Mouse (Mus musculus) retina, adult 2 months (tissue): ENCODE measurements around the gene Mdm4.

ENCODE experiments used
- DNase-seq: peaks from one replicate; pipeline ENCODE4 v3.0.0-alpha.2; 2012; ENCODE audit warnings: low read depth, low spot score

Gene Mdm4

GRCm38 (mm10) chr1:133030461-133030860, at the start of gene Mdm4:
Gene Mdm4 (minus strand): TSS chr1:133030561.
- DNase-seq, result no peak

- no peak for DNase-seq
Observed at GRCm38 (mm10) chr1:133080079-133080561, 49.8 kb upstream of the Mdm4 start.

DNA sequence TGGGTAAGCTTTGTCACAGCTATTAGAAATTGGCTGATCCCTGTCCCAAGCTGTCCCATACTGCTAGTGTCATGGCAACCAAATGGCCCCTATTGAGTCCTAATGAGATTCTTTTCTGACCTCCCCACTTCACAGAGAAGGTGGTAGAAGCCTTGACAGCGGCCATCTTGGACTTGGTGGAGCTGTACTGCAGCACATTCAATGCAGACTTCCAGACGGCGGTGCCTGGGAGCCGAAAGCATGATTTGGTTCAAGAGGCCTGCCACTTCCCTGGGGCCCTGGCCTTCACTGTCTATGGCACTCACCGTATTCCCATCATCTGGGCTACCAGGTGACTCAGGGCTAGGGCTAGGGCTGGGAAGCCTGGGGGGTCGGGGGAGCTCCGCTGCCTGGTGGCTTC, 49.1 kb upstream of the Mdm4 start:
- no peak for DNase-seq

DNA sequence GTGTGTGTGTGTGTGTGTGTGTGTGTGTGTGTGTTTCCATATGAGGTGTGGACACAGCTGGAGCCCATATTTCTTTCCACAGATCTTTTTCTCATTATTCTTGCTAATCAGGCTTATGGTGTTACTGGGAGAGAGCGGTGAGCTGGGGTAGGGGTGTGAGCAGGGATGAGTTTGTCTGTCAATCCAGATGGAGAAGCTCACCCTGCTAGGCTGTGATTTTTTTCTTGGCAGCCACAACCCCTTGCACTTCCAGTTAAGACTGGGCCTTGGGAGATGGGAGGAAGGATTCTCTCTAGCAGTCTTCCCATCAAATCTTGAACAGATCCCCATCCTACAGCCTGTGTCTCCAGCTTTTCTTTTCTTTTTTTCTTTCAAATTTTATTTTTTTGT, 48.0 kb upstream of the Mdm4 start:
- DNase-seq, result no peak

DNA sequence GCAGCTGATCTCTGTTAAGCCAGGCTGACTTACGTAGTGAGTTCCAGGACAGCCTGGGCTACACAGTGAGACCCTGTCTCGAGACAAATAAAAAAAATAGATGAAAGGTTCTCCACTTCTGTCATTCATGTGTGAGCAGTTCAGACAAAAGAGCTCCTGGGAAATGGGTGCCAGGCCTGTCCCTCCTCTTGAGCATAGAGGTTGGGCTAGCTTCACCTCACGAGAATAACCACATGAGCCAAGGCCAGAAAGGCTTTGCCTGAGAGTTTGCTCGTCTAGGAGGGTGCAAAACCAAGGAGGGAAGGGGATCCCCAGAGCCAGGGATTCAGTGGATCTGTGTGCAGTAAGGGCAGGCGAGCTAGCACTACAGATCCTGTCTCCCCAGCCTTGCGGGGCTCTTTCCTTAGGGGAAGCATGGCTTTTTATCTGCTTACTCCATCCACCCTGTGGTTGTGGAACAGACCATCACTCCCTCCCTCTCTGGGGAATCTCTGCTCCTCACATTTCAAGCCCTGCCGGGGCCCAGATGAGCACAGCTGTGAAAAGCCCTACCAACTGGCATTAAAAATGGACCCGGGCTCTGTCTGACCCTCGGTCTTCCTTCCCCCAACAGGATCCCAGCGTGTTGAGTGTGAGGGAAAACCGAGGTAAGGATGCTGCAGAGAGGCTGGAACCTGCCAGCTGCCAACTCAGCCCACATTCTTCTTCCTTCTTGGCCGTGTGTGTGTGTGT, 47.4 kb upstream of the Mdm4 start:
- no peak for DNase-seq

GRCm38 (mm10) chr1:133076681-133077514, 46.5 kb upstream of the Mdm4 start:
- DNase-seq, result no peak

GRCm38 (mm10) chr1:133075651-133076400, 45.5 kb upstream of the Mdm4 start:
- DNase-seq, result no peak

DNA sequence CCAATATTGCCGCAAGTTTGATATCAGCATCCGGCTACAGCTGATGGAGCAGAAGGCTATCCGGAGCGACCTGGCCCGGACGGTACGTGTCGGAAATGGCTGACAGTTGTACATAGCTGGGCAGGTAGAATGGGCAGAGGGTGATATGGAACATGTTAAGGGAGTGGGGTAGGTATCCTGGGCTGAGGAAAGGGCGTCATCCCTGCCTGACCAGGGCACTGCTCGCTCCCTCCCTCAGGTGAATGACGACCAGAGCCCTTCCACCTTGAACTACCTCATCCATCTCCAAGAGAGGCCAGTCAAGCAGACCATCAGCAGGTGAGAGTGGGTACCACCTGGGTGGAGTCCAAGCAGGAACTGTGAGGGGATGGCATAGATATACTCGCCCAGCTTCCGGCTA, 44.2 kb upstream of the Mdm4 start:
- DNase-seq, result no peak

GRCm38 (mm10) chr1:133073327-133073856, 43.0 kb upstream of the Mdm4 start:
- no peak for DNase-seq

GRCm38 (mm10) chr1:133071666-133072381, 41.5 kb upstream of the Mdm4 start:
- no peak for DNase-seq

- no peak for DNase-seq
Observed at GRCm38 (mm10) chr1:133070157-133070556, 39.8 kb upstream of the Mdm4 start.

- DNase-seq, result no peak
Observed at GRCm38 (mm10) chr1:133069275-133070120, 39.1 kb upstream of the Mdm4 start.

- DNase-seq, result no peak
Observed at GRCm38 (mm10) chr1:133068669-133069274, 38.4 kb upstream of the Mdm4 start.

DNA sequence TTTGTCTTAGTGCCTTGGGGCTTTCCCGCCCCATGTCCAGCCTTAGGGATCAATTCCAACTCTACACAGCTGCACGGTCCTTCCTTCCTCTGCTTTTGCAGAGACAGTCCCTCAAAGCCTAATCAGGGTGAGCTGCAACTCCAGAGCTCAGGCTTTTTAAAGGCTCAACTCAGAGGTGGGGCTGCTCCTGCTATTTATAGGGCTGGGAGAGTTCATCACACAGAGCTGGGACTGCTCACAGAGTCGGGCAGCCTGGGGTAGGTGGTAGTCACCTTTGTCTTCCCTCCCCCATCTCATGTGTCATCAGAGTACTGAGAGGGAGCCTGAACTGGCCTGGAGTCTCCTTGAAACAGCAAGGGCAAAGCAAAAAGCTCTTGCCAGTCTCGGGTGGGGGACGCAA, 37.9 kb upstream of the Mdm4 start:
- no peak for DNase-seq

GRCm38 (mm10) chr1:133063164-133063563, 32.8 kb upstream of the Mdm4 start:
- no peak for DNase-seq

- no peak for DNase-seq
Observed at GRCm38 (mm10) chr1:133060681-133061080, 30.3 kb upstream of the Mdm4 start.

DNA sequence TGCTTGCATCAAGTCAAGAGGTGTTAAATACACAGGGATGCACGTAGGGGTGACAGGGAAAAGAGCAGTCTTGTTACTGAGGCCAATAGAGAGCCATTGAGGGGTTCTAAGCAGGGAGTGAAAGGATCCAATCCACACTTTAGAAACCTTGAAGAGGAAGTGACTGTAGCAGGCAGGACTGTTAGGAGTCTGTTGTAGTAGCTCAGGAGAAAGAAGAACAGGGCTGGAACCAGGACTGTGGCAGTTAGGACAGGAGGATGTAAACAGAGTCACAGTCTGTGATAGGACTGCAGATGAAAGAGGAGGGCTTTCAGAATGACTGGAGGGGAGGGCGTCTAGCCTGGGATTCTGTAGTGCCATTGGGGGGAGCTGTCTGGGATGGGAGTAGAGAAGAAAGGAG, 29.2 kb upstream of the Mdm4 start:
- no peak for DNase-seq

DNA sequence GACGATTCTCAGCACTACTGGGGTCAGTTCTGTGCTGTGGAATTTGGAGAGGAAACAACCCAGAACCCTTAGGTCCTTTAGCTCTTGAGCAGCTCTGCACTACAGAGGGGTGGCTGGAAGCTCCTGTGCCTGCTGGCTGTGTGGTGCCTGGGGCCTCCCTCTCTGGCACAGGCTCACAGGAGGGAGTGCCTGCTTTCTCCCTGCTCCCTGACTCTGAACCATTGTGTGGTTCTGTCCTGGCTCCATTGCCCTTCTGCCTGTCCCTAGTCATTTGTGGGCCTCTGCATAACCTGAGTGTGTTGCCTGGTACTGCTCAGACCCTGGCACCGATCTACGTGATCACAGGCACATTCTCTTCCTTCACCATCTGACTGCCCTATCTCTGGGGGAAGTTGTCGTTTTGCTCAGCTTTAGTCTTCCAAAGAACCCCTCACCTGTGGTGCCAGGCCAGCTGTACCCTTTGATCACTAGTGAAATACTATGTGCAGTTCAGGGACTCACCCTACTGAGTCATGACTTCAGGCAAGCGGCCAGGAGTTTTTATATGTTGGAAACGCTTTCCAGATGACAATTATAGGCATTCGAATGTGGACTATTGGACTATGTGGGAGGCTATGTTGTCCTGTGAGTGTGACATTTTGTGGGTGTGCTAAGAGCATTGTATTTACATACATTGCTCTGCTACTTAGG, 27.1 kb upstream of the Mdm4 start:
- DNase-seq, result no peak

GRCm38 (mm10) chr1:133054326-133054725, 24.0 kb upstream of the Mdm4 start:
- no peak for DNase-seq
